Mouse (Mus musculus) limb, embryonic 11.5 days (tissue): ENCODE measurements around the gene Trex1. TPM values are rescaled to one million over a fixed set of nuclear protein-coding genes. Genes with fewer than 3 reads are reported as not detected.

Experiments used
- ATAC-seq: fragments of 200-750 bp; cut with Nextera tagmentation; 2 replicates; pipeline ENCODE4 v1.8.0; 2017; ENCODE audit warnings: low read depth; ENCODE audit not compliant: insufficient number of reproducible peaks, low FRiP score, low TSS enrichment
- DNase-seq: peaks from one replicate; pipeline ENCODE4 v3.0.0-alpha.2; 2015; ENCODE audit warnings: low spot score
- H3K27ac ChIP-seq: fragments of 300-500 bp; sonication (generic); replicated peaks from 2 replicates; pipeline ENCODE4 v1.5.1; 2014; ENCODE audit warnings: low read depth, mild to moderate bottlenecking, low read length
- H3K27me3 ChIP-seq: fragments of 300-500 bp; sonication (generic); 2 replicates; pipeline ENCODE4 v1.6.1; 2014; ENCODE audit warnings: mild to moderate bottlenecking, low read length, mixed read lengths; ENCODE audit not compliant: control insufficient read depth, insufficient read depth
- H3K36me3 ChIP-seq: fragments of 300-500 bp; sonication (generic); 2 replicates; pipeline ENCODE4 v1.6.1; 2014; ENCODE audit warnings: mild to moderate bottlenecking, low read length, moderate library complexity, mixed read lengths; ENCODE audit not compliant: control insufficient read depth, insufficient read depth
- H3K4me1 ChIP-seq: fragments of 300-500 bp; sonication (generic); 2 replicates; pipeline ENCODE4 v1.6.1; 2014; ENCODE audit warnings: low read length, mixed read lengths; ENCODE audit not compliant: control insufficient read depth, insufficient read depth
- H3K4me2 ChIP-seq: fragments of 300-500 bp; sonication (generic); 2 replicates; pipeline ENCODE4 v1.6.1; 2014; ENCODE audit warnings: low read depth, mild to moderate bottlenecking, moderate library complexity; ENCODE audit not compliant: severe bottlenecking
- H3K4me3 ChIP-seq: fragments of 300-500 bp; sonication (generic); 2 replicates; pipeline ENCODE4 v1.5.1; 2014; ENCODE audit warnings: low read depth, low read length
- H3K9ac ChIP-seq: fragments of 300-500 bp; sonication (generic); 2 replicates; pipeline ENCODE4 v1.6.1; 2014; ENCODE audit warnings: mild to moderate bottlenecking, low read length
- H3K9me3 ChIP-seq: fragments of 300-500 bp; sonication (generic); 2 replicates; pipeline ENCODE4 v1.6.1; 2016; ENCODE audit warnings: low read length; ENCODE audit not compliant: control insufficient read depth
- WGBS: fragments of 180-500 bp; shearing (Covaris S2); extraction: QIAGEN DNeasy Blood & Tissue Kit; methylation state at CpG from one replicate; pipeline ENCODE4 v1.1.7; 2014; 5-methylcytosine and 5-hydroxymethylcytosine counted together
- polyA plus RNA-seq: library from polyadenylated mRNA; unstranded; fragments of >200 nt; fragmentation: Nextera tagmentation; extraction: Ambion mirVana; gene quantifications from 2 replicates; pipeline ENCODE4 v1.2.1, GENCODE M21; 2014

The Trex1 gene
- polyA plus RNA-seq, 1 experiment from 2014 or later: 8.2 TPM

DNA sequence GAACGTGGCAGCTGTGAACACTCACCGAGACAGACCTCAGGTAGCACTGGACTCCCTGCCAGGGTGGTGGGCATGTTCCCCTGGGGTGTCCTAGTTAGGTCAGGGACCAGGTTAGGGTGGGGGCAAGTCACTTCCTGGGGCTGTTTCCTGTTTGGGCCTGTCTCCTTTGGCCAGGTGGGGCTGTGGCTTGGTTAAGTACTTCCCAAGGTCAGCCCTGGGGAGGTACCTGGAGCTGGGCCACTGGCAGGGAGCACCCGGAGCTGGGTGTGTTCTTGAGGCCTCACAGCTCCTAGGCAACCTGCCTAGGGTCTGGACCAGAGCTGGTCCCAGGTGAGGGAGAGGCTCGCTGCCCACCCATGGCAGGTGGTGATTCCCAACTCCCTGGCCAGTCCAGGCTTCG is 30.6 kb downstream of the Trex1 start:
- Histone ChIP-seq H3K27ac (no peak overlapping the region), H3K4me1 (no peaks in the 10 kb centered on the region), H3K9ac (no peak overlapping the region), H3K36me3 (no peaks in the 10 kb centered on the region), H3K4me3 (no peak overlapping the region), H3K4me2 (no peak overlapping the region), H3K9me3 (no peaks in the 10 kb centered on the region), H3K27me3 (no peaks in the 10 kb centered on the region)
- ATAC-seq (no peak), DNase-seq (no peak)
- WGBS: 79% methylated on average over 5 of the region's 5 CpGs

DNA sequence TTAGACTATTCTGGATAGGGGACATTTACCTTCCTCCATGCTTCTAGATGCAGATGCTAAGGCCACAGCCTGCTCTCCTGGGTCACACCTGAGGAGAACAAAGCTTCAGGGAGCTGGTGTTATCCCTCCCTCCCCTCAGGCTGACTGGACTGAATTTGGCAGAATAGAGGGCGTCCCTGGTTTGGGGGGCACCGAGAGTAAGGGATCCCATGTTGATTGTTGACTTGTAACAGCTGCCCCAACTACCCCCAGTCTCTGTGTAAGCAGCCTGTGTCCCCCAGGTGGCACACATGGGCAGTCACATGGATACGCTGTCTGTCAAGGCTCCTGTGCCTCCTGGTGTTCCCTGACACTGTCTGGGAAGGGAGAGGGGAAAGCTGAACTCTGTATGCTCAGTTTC is 31.1 kb downstream of the Trex1 start:
- WGBS: 79% methylated on average over 3 of the region's 3 CpGs
- H3K4me1 ChIP-seq: no peaks in the 10 kb centered on the region
- no peaks in the 10 kb centered on the region for H3K9me3 ChIP-seq
- H3K4me2 ChIP-seq: no peak overlapping the region
- no peaks in the 10 kb centered on the region for H3K27me3 ChIP-seq
- ATAC-seq (no peak), DNase-seq (no peak)
- H3K9ac ChIP-seq: no peak overlapping the region
- H3K4me3 ChIP-seq: no peak overlapping the region
- H3K27ac ChIP-seq: no peak overlapping the region
- no peaks in the 10 kb centered on the region for H3K36me3 ChIP-seq

DNA sequence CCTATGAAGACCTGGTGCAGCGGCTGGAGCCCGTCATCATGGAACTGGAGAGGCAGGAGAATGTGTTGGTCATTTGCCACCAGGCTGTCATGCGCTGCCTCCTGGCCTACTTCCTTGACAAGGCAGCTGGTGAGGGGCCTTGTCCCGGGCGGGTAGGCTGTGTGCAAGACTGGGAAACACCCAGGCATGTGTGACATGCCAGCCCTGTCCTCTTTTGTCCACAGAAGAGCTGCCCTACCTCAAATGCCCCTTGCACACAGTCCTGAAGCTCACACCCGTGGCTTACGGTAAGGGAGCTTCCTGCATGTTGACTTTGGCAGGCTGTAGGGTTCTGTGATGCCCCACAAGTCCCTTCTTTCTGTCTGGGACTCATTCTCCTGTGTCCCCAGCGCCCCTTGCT is 32.0 kb downstream of the Trex1 start:
- Histone ChIP-seq H3K27ac (no peak overlapping the region), H3K4me3 (no peak overlapping the region), H3K4me1 (no peaks in the 10 kb centered on the region), H3K36me3 (no peaks in the 10 kb centered on the region), H3K4me2 (no peak overlapping the region), H3K9ac (no peak overlapping the region), H3K27me3 (no peaks in the 10 kb centered on the region), H3K9me3 (no peaks in the 10 kb centered on the region)
- 86% methylated on average over 8 of the region's 8 CpGs for WGBS
- DNase-seq (no peak), ATAC-seq (no peak)

DNA sequence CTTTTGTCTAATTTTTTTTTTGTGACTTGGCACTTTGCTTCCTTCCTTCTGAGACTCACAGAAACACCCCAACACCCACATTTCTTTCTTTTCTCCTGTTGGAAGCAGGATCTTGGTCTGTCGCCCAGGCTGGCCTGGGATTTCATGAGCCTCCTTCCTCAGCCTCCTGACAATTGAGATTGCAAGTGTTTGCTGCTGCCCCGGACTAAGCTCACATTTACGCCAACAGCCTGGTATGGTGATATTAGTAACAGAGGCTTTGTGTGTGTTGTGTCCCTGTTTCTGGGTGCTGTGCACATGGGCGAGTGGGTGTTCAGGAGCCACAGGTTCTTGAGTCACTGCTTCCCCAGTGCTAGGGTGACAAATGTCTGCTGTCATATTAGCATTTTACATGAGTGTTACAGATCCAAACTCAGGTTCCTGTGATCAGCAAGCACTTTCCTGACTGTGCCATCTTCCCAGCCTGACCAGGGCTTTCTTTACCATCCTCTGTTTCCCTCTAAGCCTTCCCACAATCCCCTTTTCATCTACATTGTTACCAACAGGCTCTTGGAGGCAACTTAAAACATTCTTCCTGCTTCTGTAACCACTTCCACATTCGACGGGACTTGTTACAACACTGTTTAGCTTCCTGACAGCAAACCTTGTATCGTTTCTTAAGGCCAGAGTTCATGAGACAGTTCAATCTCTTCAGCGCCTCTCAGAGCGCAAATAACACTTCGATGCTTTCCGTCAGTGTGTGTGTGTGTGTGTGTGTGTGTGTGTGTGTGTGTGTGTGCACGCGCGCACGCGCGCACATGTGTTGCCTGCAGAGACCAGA is 36.5 kb downstream of the Trex1 start:
- H3K4me3 ChIP-seq: no peak overlapping the region
- H3K9me3 ChIP-seq: no peaks in the 10 kb centered on the region
- no peak overlapping the region for H3K27ac ChIP-seq
- no peak overlapping the region for H3K9ac ChIP-seq
- DNase-seq (no peak), ATAC-seq (no peak)
- H3K36me3 ChIP-seq: no peaks in the 10 kb centered on the region
- H3K4me2 ChIP-seq: no peak overlapping the region
- WGBS: 91% methylated on average over 17 of the region's 17 CpGs
- H3K27me3 ChIP-seq: no peaks in the 10 kb centered on the region
- no peaks in the 10 kb centered on the region for H3K4me1 ChIP-seq

DNA sequence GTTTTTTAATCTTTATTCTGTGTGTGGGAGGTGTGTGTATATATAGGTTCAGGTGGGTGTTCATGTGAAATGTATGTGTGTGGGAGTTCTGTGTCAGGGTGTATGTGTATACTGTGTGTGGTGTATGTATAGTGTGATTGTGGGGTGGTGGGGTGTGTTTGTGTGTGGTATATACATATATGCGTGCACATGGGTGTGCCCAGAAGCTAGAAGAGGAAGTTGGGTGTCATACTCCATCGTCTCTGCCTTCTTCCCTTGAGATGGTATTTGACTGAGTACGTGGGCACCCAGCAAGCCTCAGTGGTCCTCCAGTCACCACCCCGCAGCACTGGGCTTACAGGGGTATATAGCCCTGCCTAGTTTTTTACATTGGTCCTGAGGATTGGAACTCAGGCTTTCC is 38.1 kb downstream of the Trex1 start:
- ATAC-seq (no peak), DNase-seq (no peak)
- H3K4me1 ChIP-seq: no peaks in the 10 kb centered on the region

DNA sequence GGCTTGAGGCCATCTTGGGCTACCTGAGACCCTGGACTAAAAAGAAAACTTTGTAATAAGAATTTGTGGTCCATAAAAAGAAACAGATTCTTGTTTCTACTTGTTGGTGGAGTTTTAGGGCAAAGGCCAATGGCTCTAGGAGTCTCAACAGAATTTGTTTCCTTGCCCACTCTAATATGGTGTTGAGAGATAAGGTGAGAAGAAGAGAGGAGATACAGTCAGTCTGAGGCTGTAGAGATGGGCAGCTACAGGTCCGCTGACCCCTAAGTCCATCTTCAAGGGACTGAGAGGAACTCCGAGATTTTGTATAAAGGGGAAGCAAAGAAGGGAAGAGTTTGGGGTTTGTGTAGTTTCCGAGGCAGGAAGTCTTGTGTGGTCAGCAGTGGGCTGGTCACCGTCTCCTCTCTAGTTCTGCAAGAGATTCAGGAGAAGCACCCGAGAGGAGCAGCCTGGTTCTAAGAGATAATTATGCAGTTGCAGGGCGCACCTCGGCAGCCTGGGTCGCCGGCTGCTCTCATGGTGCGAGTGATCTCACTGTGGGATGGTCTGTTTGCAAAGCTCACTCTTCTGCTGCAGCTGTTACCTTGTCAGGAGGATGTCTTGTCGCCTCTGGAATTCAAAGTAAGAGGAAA is 42.4 kb downstream of the Trex1 start:
- ATAC-seq: no peak
- H3K4me3 ChIP-seq: no peak overlapping the region
- H3K9ac ChIP-seq: no peak overlapping the region
- no peaks in the 10 kb centered on the region for H3K4me1 ChIP-seq
- WGBS: 41% methylated on average over 11 of the region's 11 CpGs
- H3K36me3 ChIP-seq: no peaks in the 10 kb centered on the region
- H3K27me3 ChIP-seq: no peaks in the 10 kb centered on the region
- no peak overlapping the region for H3K27ac ChIP-seq
- DNase-seq: no peak
- H3K4me2 ChIP-seq: no peak overlapping the region
- no peaks in the 10 kb centered on the region for H3K9me3 ChIP-seq

More for the DNA sequence above, 38.1 kb downstream of the Trex1 start:
- H3K36me3 ChIP-seq: no peaks in the 10 kb centered on the region
- H3K4me3 ChIP-seq: no peak overlapping the region
- H3K9ac ChIP-seq: no peak overlapping the region
- no peak overlapping the region for H3K4me2 ChIP-seq
- WGBS: 82% methylated on average over 4 of the region's 4 CpGs
- H3K27ac ChIP-seq: no peak overlapping the region
- H3K9me3 ChIP-seq: no peaks in the 10 kb centered on the region
- no peaks in the 10 kb centered on the region for H3K27me3 ChIP-seq

DNA sequence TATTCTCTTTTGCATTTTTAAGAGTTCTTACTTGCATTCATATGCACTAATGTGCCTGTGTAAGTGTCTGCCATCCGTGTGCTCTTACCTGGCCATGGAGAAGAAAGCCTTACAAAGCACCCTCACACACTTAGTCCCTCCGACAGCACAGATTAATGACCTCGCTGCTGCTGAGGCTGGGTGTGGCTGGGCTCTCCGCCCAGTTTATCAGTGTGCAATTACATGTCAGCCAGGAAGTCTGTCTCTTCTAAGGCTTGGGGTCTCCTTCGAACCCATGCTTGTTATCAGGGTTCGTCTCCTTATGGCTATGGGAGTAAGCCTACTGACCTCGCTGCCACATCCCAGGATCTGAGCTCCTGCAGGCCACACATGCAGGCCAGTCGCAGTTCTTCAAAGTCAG is 44.1 kb downstream of the Trex1 start:
- DNase-seq (no peak), ATAC-seq (no peak)
- no peak overlapping the region for H3K4me2 ChIP-seq
- WGBS: 50% methylated on average over 8 of the region's 8 CpGs
- no peaks in the 10 kb centered on the region for H3K36me3 ChIP-seq
- no peaks in the 10 kb centered on the region for H3K9me3 ChIP-seq
- no peak overlapping the region for H3K27ac ChIP-seq
- no peaks in the 10 kb centered on the region for H3K27me3 ChIP-seq
- H3K9ac ChIP-seq: no peak overlapping the region
- H3K4me3 ChIP-seq: no peak overlapping the region
- H3K4me1 ChIP-seq: no peaks in the 10 kb centered on the region

DNA sequence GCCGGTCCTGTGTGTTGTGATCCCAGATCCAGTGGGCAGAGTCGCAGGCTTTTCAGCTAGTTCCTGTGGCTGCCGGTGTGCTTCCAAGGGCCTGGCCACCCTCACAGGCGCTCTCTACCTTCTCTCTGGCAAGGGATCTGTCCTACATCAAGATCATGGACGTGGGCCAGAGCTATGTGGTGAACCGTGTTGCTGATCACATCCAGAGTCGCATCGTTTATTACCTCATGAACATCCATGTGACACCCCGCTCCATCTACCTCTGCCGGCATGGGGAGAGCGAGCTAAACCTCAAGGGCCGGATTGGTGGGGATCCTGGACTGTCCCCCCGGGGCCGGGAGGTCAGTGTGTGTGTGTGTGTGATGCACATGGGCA is 49.2 kb downstream of the Trex1 start:
- Histone ChIP-seq H3K27ac (no peak overlapping the region), H3K4me3 (no peak overlapping the region), H3K4me2 (no peak overlapping the region), H3K4me1 (peaks cover 8% of the 10 kb centered on the region; the same call in 1 of the 2 replicates), H3K9me3 (no peaks in the 10 kb centered on the region), H3K9ac (no peak overlapping the region), H3K27me3 (no peaks in the 10 kb centered on the region), H3K36me3 (no peaks in the 10 kb centered on the region)
- ATAC-seq (no peak), DNase-seq (no peak)
- 74% methylated on average over 14 of the region's 14 CpGs for WGBS
